Mouse (Mus musculus) liver, embryonic 14.5 days (tissue): ENCODE data around the gene Hs3st1. TPM values are rescaled to one million over a fixed set of nuclear protein-coding genes. Genes with fewer than 3 reads are reported as not detected.

ENCODE experiments used
- ATAC-seq: fragments of 200-750 bp; cut with Nextera tagmentation; 2 replicates; pipeline ENCODE4 v1.8.0; 2017; ENCODE audit warnings: moderate number of reproducible peaks, mild to moderate bottlenecking, moderate library complexity; ENCODE audit not compliant: insufficient read depth
- DNase-seq, 3 experiments: peaks; one replicate each; pipeline ENCODE4 v3.0.0-alpha.2; 2012 to 2013; ENCODE audit warnings: low read depth in 3 of 3, low spot score in 3 of 3
- H3K27ac ChIP-seq: fragments of 300-500 bp; sonication (generic); 2 replicates; pipeline ENCODE4 v1.5.1; 2014; ENCODE audit warnings: moderate library complexity, mild to moderate bottlenecking, control low read depth, inconsistent platforms
- H3K27me3 ChIP-seq: fragments of 300-500 bp; sonication (generic); 2 replicates; pipeline ENCODE4 v1.6.1; 2014; ENCODE audit warnings: mild to moderate bottlenecking, low read length, moderate library complexity; ENCODE audit not compliant: control insufficient read depth, insufficient read depth
- H3K36me3 ChIP-seq: fragments of 300-500 bp; sonication (generic); replicated peaks from 2 replicates; pipeline ENCODE4 v1.6.1; 2014; ENCODE audit warnings: low read depth; ENCODE audit not compliant: control insufficient read depth, insufficient read depth
- H3K4me1 ChIP-seq, 2 experiments: fragments of 200-500 bp in 1 of 2; fragments of 300-500 bp in 1 of 2; sonication (generic) in 1 of 2; replicated peaks; 2 replicates each; pipeline ENCODE4 v1.6.1; 2012 to 2014; ENCODE audit warnings: antibody characterized with exemption in 1 of 2, inconsistent platforms in 1 of 2, low read length in 1 of 2; ENCODE audit not compliant: control insufficient read depth in 2 of 2, insufficient read depth in 2 of 2
- H3K4me2 ChIP-seq: fragments of 300-500 bp; sonication (generic); 2 replicates; pipeline ENCODE4 v1.6.1; 2014; ENCODE audit warnings: low read depth, mild to moderate bottlenecking, control low read depth, moderate library complexity
- H3K4me3 ChIP-seq, 2 experiments: fragments of 200-500 bp in 1 of 2; fragments of 300-500 bp in 1 of 2; sonication (generic) in 1 of 2; 2 replicates each; pipeline ENCODE4 v1.5.1; 2012 to 2014; ENCODE audit warnings: low read depth in 2 of 2, low read length in 2 of 2, mild to moderate bottlenecking in 2 of 2, control low read depth in 1 of 2, inconsistent platforms in 1 of 2, moderate library complexity in 1 of 2; ENCODE audit not compliant: insufficient read depth in 1 of 2
- H3K9ac ChIP-seq: fragments of 300-500 bp; sonication (generic); replicated peaks from 2 replicates; pipeline ENCODE4 v1.6.1; 2014; ENCODE audit warnings: mild to moderate bottlenecking, control low read depth, moderate library complexity
- H3K9me3 ChIP-seq: fragments of 300-500 bp; sonication (generic); 2 replicates; pipeline ENCODE4 v1.6.1; 2016; ENCODE audit warnings: low read length, mixed read lengths; ENCODE audit not compliant: control insufficient read depth
- CTCF ChIP-seq: IDR thresholded peaks from 2 replicates; pipeline ENCODE4 v1.5.1; 2016; ENCODE audit warnings: antibody characterized with exemption, low read depth, control low read depth
- EP300 ChIP-seq: IDR thresholded peaks from 2 replicates; pipeline ENCODE4 v1.6.1; 2016; ENCODE audit warnings: antibody characterized with exemption, low read depth
- WGBS: fragments of 180-500 bp; shearing (Covaris S2); extraction: QIAGEN DNeasy Blood & Tissue Kit; methylation state at CpG from one replicate; pipeline ENCODE4 v1.1.7; 2014; ENCODE audit not compliant: insufficient replicate concordance; 5-methylcytosine and 5-hydroxymethylcytosine counted together
- polyA plus RNA-seq, 2 experiments: library from polyadenylated mRNA; depleted of rRNA in 1 of 2; stranded (reverse) in 1 of 2; unstranded in 1 of 2; fragments of >200 nt; fragmentation: Nextera tagmentation in 1 of 2; extraction: Ambion mirVana in 1 of 2; gene quantifications; 2 replicates each; pipeline versions ENCODE4 v1.2.1 to v1.2.3; 2012 to 2014

Gene Hs3st1
- polyA plus RNA-seq, 2 experiments: 0.12 to 0.15 TPM

- Histone ChIP-seq H3K9ac (no peak overlapping the region), H3K36me3 (no peaks in the 10 kb centered on the region), H3K27me3 (peaks cover 23% of the 10 kb centered on the region), H3K4me3 (no peak overlapping the region), H3K4me1 (no peaks in the 10 kb centered on the region; a peak in 1 of 4 replicates), H3K9me3 (no peaks in the 10 kb centered on the region), H3K27ac (no peak overlapping the region), H3K4me2 (no peak overlapping the region)
- DNase-seq (no peak), ATAC-seq (no peak)
- 55% methylated on average over 6 of the region's 6 CpGs for WGBS
- TF ChIP-seq CTCF (no peak), EP300 (no peak)
Measured at GRCm38 (mm10) chr5:39642222-39642770, 113.0 kb downstream of the Hs3st1 start.

DNA sequence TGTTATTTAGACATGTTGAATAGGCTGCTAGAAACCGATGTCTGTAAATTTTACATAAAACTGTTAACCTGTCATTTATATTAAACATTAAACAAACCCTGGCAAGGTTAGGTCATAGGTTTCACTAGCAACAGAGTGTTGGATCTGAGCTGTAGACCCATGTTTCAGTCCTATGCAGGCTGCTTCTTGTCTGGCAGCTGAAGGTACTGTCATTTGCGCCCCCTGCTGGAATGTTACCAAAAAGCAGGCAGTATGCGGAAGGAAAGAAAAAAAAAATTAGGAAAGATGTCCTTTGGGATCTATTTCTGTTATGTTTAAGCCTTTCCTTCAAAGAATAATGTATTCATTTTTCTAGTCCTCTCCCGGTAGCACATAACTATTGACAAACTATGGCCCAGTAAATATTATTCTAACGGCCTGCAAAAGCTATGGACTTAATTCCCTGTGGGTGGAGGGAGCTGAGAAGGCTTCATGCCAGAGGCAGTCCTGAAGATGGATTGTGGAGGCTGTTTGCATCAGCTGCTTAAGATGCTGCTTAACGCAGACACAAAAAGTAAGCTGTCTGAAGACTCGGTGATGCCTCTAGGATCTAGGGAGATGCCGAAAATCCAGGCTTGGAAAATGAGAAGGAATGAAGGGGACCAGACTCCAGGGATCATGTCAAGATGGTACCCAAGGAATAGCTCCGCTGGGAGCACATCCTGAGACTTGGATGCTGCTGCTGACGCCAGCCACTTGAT lies 115.7 kb downstream of the Hs3st1 start:
- H3K4me3 ChIP-seq: no peak overlapping the region
- H3K9me3 ChIP-seq: no peaks in the 10 kb centered on the region
- H3K4me2 ChIP-seq: no peak overlapping the region
- 43% methylated on average over 10 of the region's 10 CpGs for WGBS
- no peak overlapping the region for H3K27ac ChIP-seq
- peak in 1 of 3 experiments; percentile 4 for DNase-seq
- no peaks in the 10 kb centered on the region for H3K36me3 ChIP-seq
- ATAC-seq: no peak
- no peaks in the 10 kb centered on the region; a peak in 1 of 4 replicates for H3K4me1 ChIP-seq
- TF ChIP-seq EP300: no peak
- TF ChIP-seq CTCF: peak; percentile 65
- H3K27me3 ChIP-seq: peaks cover 17% of the 10 kb centered on the region
- no peak overlapping the region for H3K9ac ChIP-seq

GRCm38 (mm10) chr5:39638926-39639325 lies 116.3 kb downstream of the Hs3st1 start:
- peaks cover 11% of the 10 kb centered on the region for H3K27me3 ChIP-seq
- 54% methylated on average over 5 of the region's 5 CpGs for WGBS
- TF ChIP-seq EP300 (no peak), CTCF (no peak)
- no peak overlapping the region for H3K4me2 ChIP-seq
- H3K4me1 ChIP-seq: no peaks in the 10 kb centered on the region; a peak in 1 of 4 replicates
- DNase-seq: no peak
- no peaks in the 10 kb centered on the region for H3K36me3 ChIP-seq
- no peak overlapping the region for H3K9ac ChIP-seq
- no peak for ATAC-seq
- no peaks in the 10 kb centered on the region for H3K9me3 ChIP-seq
- H3K4me3 ChIP-seq: no peak overlapping the region
- no peak overlapping the region for H3K27ac ChIP-seq

DNA sequence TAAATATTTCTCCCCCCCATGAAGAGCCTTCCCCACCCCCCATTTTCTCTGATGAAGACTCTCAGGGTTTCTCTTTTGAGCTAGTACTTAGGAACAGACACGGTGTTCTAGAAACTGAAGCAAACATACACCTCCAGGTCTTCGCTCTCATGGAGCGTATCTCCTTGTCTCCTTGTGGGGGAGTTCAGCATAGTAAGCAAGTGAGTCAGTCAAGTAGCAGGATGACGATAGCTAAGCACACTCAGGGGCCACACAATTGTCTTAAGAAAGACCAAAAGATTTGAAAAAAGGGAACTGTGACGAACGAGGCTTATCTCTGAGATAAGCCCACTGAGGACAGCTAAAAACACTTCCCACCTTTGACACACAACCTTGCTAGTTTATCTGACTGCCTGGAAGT lies 117.4 kb downstream of the Hs3st1 start:
- H3K27me3 ChIP-seq: peaks cover under 1% of the 10 kb centered on the region; the same call in 1 of the 2 replicates
- H3K36me3 ChIP-seq: no peaks in the 10 kb centered on the region
- H3K9ac ChIP-seq: no peak overlapping the region
- H3K4me2 ChIP-seq: no peak overlapping the region
- no peaks in the 10 kb centered on the region for H3K4me1 ChIP-seq
- no peak overlapping the region for H3K27ac ChIP-seq
- no peaks in the 10 kb centered on the region for H3K9me3 ChIP-seq
- no peak for ATAC-seq
- DNase-seq: no peak
- H3K4me3 ChIP-seq: no peak overlapping the region
- WGBS: 31% methylated on average over 6 of the region's 6 CpGs
- TF ChIP-seq EP300 (no peak), CTCF (no peak)

- TF ChIP-seq CTCF (no peak), EP300 (no peak)
- no peak overlapping the region for H3K27ac ChIP-seq
- 44% methylated on average over 3 of the region's 3 CpGs for WGBS
- no peak overlapping the region for H3K4me2 ChIP-seq
- H3K9ac ChIP-seq: no peak overlapping the region
- H3K36me3 ChIP-seq: no peaks in the 10 kb centered on the region
- no peak for DNase-seq
- H3K4me3 ChIP-seq: no peak overlapping the region
- no peaks in the 10 kb centered on the region for H3K4me1 ChIP-seq
- ATAC-seq: no peak
- H3K27me3 ChIP-seq: no peaks in the 10 kb centered on the region
- H3K9me3 ChIP-seq: no peaks in the 10 kb centered on the region
Measured at GRCm38 (mm10) chr5:39636090-39636489, 119.2 kb downstream of the Hs3st1 start.
